Mouse (Mus musculus): ENCODE results near the gene Theg.

The Theg gene

DNA sequence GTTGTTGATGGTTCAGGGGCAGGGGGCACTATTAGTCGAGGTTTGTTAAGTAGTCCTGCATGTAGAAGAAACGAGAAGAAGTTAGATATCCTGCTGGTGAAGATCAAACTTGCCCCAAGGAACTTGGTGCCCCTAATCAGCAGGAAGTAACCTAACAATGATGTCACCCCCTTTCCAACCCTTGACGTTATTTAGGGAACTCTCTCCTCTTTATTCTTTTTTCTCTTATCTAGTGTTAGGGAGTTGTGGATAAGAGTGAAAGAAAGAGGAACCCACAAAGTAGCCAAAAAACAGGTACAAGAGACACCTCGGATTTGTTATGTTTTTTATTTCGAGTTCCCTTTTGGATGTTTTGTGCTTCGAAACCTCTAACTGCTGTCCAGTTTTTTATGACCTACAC lies 7.0 kb upstream of the Theg start:
- no peak for DNase-seq (ENCODE audit: low spot score)

DNA sequence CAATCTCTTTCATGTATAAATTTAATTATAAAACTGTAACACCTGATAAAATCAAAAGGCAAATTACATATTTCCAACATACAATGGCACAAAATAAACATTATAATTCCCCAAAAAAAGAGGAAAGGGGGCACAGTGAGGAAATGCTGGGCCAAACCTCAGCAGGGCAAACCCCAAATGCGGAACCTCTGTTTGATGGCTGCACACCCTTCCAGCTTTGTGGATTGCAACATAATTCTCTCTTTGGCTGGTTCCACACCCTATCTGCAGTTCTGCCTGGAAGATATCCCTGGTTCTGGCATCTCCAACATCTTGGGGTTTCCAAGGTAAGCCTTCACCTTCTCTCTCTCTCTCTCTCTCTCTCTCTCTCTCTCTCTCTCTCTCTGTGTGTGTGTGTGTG lies 3.6 kb upstream of the Theg start:
- no peak for DNase-seq (ENCODE audit: low spot score)

- no peak for DNase-seq (ENCODE audit: low spot score)
Observed at GRCm38 (mm10) chr10:79587752-79588126, 608 bp upstream of the Theg start.

DNA sequence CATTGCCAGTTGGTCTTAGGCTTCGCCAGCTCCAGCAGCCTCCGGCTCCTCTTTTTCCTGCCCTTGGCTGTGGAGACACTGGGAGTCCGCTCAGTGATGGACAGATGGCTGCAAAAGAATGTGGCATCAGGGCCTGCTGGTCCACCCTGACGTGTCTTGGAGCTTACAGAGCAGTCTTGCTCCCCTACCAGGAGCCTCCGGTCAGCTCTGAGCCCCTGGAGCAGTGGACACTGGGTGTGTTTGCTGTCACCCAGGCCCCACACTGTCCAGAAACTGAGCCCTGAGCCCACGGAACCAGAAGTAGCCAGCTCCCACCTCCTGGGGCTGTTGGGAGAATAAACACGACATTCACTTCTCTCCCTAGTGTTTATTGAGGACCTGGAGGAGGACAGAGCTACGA lies 888 bp downstream of the Theg start:
- DNase-seq (ENCODE audit: low spot score), result no peak

GRCm38 (mm10) chr10:79585723-79586122 lies 1.4 kb downstream of the Theg start:
- no peak for DNase-seq (ENCODE audit: low spot score)

DNA sequence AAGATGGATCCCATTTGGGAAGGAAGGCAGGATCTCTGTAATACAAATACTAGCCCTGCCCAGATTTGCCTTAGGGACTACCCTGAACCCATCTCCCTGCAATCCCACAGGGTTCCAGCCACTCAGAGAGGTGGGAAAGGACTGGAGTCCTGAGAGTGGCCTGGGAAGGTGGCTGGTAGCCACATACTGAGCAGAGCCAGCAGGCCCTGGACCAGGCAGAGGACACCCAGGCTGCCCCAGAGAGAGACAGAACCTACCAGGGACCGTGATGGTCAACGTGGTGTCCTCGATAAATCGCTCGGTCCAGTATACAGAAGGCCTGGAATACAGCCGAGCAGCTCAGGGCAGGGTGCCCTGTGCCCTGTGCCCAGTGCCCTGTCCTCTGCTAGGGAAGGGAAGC lies 2.0 kb downstream of the Theg start:
- DNase-seq (ENCODE audit: low spot score), result no peak

DNA sequence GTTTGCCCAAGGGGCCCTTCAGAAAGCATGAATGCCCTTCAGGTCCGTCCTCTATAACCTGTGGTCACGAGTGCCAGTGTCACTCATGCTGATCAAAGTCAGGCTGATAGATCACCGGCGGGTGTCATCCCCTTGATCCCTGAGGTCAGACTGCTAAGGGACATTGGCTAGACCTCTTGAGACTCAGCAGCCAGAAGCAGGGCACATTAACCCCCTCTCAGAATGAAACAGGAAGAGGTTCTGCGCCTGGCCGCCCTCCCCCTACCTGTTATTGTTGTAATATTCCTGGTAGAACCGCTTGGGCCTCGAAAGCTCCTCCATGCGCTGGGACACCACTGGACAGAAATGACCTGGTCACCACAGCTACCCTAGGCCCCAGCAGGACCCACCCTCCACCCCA lies 2.7 kb downstream of the Theg start:
- no peak for DNase-seq (ENCODE audit: low spot score)

- no peak for DNase-seq (ENCODE audit: low spot score)
Observed at GRCm38 (mm10) chr10:79584021-79584420, 3.1 kb downstream of the Theg start.

- no peak for DNase-seq (ENCODE audit: low spot score)
Observed at GRCm38 (mm10) chr10:79581501-79581900, 5.6 kb downstream of the Theg start.

GRCm38 (mm10) chr10:79580811-79581210 lies 6.3 kb downstream of the Theg start:
- peak; percentile 27 for DNase-seq (ENCODE audit: low spot score)

- DNase-seq (ENCODE audit: low spot score), result no peak
Observed at GRCm38 (mm10) chr10:79580356-79580755, 6.8 kb downstream of the Theg start.

DNA sequence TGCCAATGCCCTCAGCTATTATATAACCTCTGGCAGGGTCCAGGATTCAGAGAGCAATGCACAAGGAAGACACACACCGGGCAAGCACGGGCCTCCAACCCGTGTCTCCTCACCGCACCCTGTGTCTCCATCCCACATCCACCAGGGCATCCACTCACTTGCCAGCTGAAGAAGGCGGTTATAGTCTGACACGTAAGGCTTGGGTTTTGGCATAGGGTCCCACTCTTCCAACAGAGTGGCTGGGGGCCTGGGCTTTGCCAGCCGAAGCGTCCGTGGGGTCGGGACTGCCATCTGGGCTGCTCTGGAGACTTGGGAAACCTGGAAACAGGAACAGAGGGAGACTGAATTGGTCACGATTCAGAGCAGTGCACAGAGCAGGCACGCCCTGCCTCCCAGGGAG lies 7.3 kb downstream of the Theg start:
- DNase-seq (ENCODE audit: low spot score), result no peak

- no peak for DNase-seq (ENCODE audit: low spot score)
Observed at GRCm38 (mm10) chr10:79578891-79579290, 8.2 kb downstream of the Theg start.

- no peak for DNase-seq (ENCODE audit: low spot score)
Observed at GRCm38 (mm10) chr10:79578276-79578675, 8.9 kb downstream of the Theg start.

GRCm38 (mm10) chr10:79577376-79577775 lies 9.8 kb downstream of the Theg start:
- no peak for DNase-seq (ENCODE audit: low spot score)

- DNase-seq (ENCODE audit: low spot score), result no peak
Observed at GRCm38 (mm10) chr10:79575754-79576153, 11.4 kb downstream of the Theg start.

GRCm38 (mm10) chr10:79574796-79575195 lies 12.3 kb downstream of the Theg start:
- DNase-seq (ENCODE audit: low spot score), result no peak

- DNase-seq (ENCODE audit: low spot score), result no peak
Observed at GRCm38 (mm10) chr10:79574350-79574749, 12.8 kb downstream of the Theg start.

GRCm38 (mm10) chr10:79573611-79574010 lies 13.5 kb downstream of the Theg start:
- no peak for DNase-seq (ENCODE audit: low spot score)

DNA sequence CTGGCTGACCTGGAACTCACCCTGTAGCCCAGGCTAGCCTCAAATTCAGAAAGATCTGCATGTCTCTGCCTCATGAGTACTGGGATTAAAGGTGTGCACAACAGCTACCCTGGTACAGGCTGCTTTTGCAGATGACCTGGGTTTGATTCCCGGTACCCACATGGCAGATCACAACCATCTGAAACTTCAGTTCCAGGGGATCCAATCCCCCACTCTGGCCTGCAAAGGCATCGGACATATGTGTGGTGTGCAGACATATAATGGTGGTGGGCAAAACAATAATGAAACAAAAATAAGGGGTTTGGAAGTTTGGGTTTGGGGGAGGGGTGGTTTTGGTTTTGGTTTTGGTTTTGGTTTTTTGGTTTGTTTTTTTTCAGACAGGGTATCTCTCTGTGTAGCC lies 15.8 kb downstream of the Theg start:
- no peak for DNase-seq (ENCODE audit: low spot score)

DNA sequence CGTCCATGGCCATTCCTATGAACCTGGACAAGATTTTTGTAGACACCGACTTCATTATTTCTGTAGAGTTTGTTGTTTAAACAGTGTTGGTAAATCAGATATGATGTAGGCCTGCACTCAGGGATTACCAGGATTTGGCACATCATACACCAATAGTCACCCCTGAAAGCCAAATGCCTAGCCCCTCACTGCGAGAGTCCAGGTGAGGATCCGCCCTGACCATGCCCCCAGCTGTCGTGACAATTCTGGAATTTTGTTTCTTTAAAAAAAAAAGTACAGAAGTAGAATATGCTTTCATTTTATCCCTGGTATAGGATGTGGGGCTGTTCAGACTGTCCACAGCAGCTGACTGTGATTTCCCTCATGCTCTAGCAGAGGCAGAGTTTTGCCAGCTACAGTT lies 17.2 kb downstream of the Theg start:
- DNase-seq (ENCODE audit: low spot score), result no peak

DNA sequence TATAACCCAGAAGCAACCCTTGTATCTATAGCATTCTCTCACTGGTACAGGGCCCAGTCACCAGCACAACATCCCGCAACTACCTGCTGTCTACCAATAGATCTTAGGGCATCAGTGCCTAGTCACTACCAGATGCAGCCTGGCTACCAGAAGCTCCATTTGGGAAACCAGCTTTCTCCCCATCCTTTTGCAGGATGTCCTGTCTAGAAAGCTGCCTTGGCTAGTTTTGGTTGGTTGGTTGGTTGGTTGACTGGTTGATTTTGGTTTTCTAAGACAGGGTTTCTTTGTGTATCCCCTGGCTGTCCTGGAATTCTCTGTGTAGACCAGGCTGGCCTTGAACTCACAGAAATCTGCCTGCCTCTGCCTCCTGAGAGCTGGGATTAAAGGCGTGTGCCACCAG lies 27.4 kb downstream of the Theg start:
- no peak for DNase-seq (ENCODE audit: low spot score)

GRCm38 (mm10) chr10:79557496-79557895 lies 29.6 kb downstream of the Theg start:
- no peak for DNase-seq (ENCODE audit: low spot score)

GRCm38 (mm10) chr10:79556951-79557350 lies 30.2 kb downstream of the Theg start:
- DNase-seq (ENCODE audit: low spot score), result no peak

DNA sequence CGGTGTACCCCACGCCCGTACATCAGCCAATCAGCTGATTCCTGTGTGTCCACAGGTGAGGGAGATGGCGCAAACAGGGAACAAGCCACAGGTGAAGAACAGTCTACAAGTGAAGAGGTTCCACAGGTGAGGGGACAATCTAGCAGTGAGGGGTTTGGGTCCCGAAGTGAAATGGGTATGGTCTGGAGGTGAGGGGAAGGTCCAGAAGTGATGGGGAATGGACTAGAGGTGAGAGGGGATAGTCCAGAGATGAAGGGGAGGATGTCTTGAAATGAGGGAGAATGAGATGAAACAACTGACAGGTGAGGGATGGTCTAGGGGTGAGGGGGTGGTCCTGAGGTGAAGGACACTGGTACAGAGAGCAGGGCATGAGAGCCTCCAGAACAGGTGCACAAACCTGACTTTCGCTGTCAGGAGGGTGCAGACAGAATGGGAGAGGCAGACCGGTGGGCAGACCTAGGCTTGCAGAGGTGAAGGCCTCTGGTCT lies 31.9 kb downstream of the Theg start:
- DNase-seq (ENCODE audit: low spot score), result no peak
